Mouse (Mus musculus) mouse trophoblast stem cell (cell line): ENCODE measurements around the gene Alkbh3.

Experiments
- in situ Hi-C, 2 experiments: fragments of 300-500 bp; cut with MseI, MboI; formaldehyde crosslinking; loops; 2 replicates in 1 of 2; 3 replicates in 1 of 2; pipeline ENCODE4 v1.15.1; 2025

The Alkbh3 gene

DNA sequence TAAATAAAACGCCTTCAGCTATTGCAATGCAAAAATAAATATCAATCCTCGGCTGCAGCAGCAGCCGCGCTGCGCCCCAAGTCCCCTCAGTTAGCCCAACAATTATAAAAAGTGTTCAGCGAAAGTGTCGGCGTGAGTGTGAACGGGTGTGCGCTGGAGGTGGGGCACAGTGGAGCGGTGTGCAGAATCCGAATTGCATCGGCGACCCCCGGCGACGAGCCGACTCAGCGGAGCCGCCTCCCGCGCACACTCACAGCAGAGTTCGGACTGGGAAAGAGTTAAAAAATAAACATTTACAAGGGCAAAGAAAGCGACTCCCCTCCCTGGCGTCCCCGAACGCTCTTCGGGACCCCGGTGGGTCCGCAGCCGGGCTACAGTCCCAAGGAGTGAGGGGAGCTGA is 54.7 kb downstream of the Alkbh3 start:
- in situ Hi-C loops: no loop called here

DNA sequence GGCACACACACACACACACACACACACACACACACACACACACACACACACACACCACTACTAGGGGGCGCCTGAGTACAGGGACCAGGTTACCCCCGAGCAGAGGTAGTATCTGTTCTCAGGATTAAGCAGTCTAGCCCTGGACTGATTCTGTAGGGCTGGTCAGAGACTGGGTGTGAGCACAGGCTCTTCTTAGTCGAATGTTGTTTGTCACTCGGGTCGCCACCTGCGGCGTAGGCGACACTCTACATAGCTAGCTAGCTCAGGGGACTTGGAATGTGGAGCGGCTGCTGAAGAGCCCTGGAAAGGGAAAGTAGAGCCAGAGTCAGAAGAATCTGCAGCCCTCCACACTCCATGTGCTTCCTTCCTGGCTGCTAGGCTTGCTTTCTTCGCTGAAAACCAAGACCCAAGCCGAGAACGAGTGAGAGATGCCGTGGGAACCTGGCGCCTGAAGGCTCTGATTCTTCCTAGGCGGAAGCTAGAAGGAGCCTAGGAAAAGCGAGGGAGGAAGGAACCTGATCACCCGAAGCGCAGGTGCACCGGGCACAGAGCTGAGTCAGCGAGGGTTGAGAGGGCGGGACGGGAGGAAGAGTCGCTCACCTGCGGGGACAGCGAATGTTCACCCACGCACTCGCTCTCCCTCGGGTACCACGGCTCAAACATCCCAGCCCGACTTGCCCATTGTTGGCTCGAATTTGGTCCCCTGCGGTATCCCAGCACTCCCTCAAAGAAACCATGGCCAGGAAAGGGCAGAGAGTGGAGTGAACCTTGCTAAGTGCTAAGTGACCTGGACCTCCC is 55.6 kb downstream of the Alkbh3 start:
- in situ Hi-C loops: no loop called here

DNA sequence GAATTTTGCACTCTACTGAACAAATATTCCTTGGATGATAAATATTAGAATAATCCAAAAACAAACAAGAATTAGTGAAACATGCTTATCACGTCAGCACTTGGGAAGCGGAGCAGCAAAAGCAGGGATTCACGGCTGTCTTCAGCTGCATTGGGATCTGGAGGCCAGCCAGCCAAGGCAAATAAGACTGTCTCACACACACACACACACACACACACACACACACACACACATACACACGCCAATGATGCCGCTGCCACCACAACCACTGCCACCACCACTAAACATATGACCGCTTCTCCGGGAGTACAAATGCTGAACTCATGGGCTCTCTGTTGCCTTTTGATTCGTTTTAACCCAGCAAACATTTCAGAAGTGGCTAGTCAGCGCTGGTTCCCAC is 56.9 kb downstream of the Alkbh3 start:
- in situ Hi-C loops: no loop called here

GRCm38 (mm10) chr2:93946976-93947375 is 63.6 kb downstream of the Alkbh3 start:
- in situ Hi-C loops: no loop called here

GRCm38 (mm10) chr2:93944855-93945254 is 65.8 kb downstream of the Alkbh3 start:
- in situ Hi-C loops: no loop called here

GRCm38 (mm10) chr2:93944099-93944498 is 66.5 kb downstream of the Alkbh3 start:
- in situ Hi-C loops: no loop called here

GRCm38 (mm10) chr2:93941670-93942069 is 68.9 kb downstream of the Alkbh3 start:
- in situ Hi-C loops: no loop called here

GRCm38 (mm10) chr2:93938534-93938933 is 72.1 kb downstream of the Alkbh3 start:
- in situ Hi-C loops: no loop called here
